Mouse (Mus musculus): ENCODE measurements around the gene Gm10471.
"Not testable (repeated sequence)": the region's sequence is repeated elsewhere in the genome, so short reads cannot be mapped to it uniquely, and the experiment has no call there.

The Gm10471 gene

GRCm38 (mm10) chr5:26089191-26089590, at the start of gene Gm10471:
Gene Gm10471 (minus strand): TSS chr5:26089291.
- DNase-seq (ENCODE audit: low spot score in 2 of 2): not testable (repeated sequence)

GRCm38 (mm10) chr5:26121321-26121720, 32.2 kb upstream of the Gm10471 start, which contains the start of gene Gm10220:
Gene Gm10220 (minus strand): TSS chr5:26121421.
- DNase-seq (ENCODE audit: low spot score in 2 of 2): not testable (repeated sequence)

GRCm38 (mm10) chr5:26105262-26105661, 16.2 kb upstream of the Gm10471 start, which contains the start of gene 5031410I06Rik:
Gene 5031410I06Rik (minus strand): TSS chr5:26105362.
- not testable (repeated sequence) for DNase-seq (ENCODE audit: low spot score in 2 of 2)

- not testable (repeated sequence) for DNase-seq (ENCODE audit: low spot score in 2 of 2)
Measured at GRCm38 (mm10) chr5:26079023-26079422, 10.1 kb downstream of the Gm10471 start.

- DNase-seq (ENCODE audit: low spot score in 2 of 2): no peak
Measured at GRCm38 (mm10) chr5:26070716-26071115, 18.4 kb downstream of the Gm10471 start.

GRCm38 (mm10) chr5:26058481-26058880, 30.6 kb downstream of the Gm10471 start, which contains the start of gene Gm7347:
Gene Gm7347 (minus strand): TSS chr5:26058581.
- DNase-seq (ENCODE audit: low spot score in 2 of 2): not testable (repeated sequence)

GRCm38 (mm10) chr5:26039458-26039857, 49.6 kb downstream of the Gm10471 start, which contains the start of gene Speer4a:
Gene Speer4a (minus strand): TSS chr5:26039558.
- DNase-seq (ENCODE audit: low spot score in 2 of 2): not testable (repeated sequence)
